Mouse (Mus musculus): ENCODE results near the gene Ctnnd2.

GRCm38 (mm10) chr15:30201617-30202016 is 29.2 kb downstream of the Ctnnd2 start:
- no peak for TF ChIP-seq CTCF (conservative IDR thresholded peaks at IDR 0.05; ENCODE audit: insufficient read depth, insufficient read length, low read depth, low read length)
- TF ChIP-seq POLR2A (IDR thresholded peaks at IDR 0.05; ENCODE audit: low read depth, low read length) = no peak
